Mouse (Mus musculus) cerebellum, adult 2 months (tissue): ENCODE measurements around the gene Erp29. TPM values are rescaled to one million over a fixed set of nuclear protein-coding genes. Genes with fewer than 3 reads are reported as not detected.
A peak's percentile ranks its signal among the peaks of the same experiment; 100 is the strongest.
"Not testable (repeated sequence)": the region's sequence is repeated elsewhere in the genome, so short reads cannot be mapped to it uniquely, and the experiment has no call there.

ENCODE experiments used
- DNase-seq, 2 experiments: peaks; one replicate each; pipeline ENCODE4 v3.0.0; 2021
- H3K27ac ChIP-seq: fragments of 200-500 bp; 2 replicates; pipeline ENCODE4 v1.5.1; 2012; ENCODE audit warnings: low read length, control low read depth, inconsistent platforms; ENCODE audit not compliant: insufficient read depth
- H3K27me3 ChIP-seq: fragments of 200-500 bp; 2 replicates; pipeline ENCODE4 v1.6.1; 2012; ENCODE audit warnings: inconsistent platforms, mild to moderate bottlenecking, low read length, moderate library complexity; ENCODE audit not compliant: control insufficient read depth, insufficient read depth
- H3K4me1 ChIP-seq: fragments of 200-500 bp; 2 replicates; pipeline ENCODE4 v1.6.1; 2011; ENCODE audit warnings: low read length; ENCODE audit not compliant: control insufficient read depth, insufficient read depth
- H3K4me3 ChIP-seq: fragments of 200-500 bp; replicated peaks from 2 replicates; pipeline ENCODE3; 2011; ENCODE audit warnings: mild to moderate bottlenecking, low read depth, low read length, control low read depth; ENCODE audit not compliant: insufficient read depth
- CTCF ChIP-seq: fragments of 200-500 bp; IDR thresholded peaks from 2 replicates; pipeline ENCODE4 v1.5.1; 2011; ENCODE audit warnings: low read depth, mild to moderate bottlenecking, control low read depth, low read length, moderate library complexity, borderline replicate concordance; ENCODE audit not compliant: insufficient read depth
- POLR2A ChIP-seq: fragments of 200-500 bp; IDR thresholded peaks from 2 replicates; pipeline ENCODE4 v1.6.1; 2011; ENCODE audit warnings: low read length, control low read depth, borderline replicate concordance; ENCODE audit not compliant: insufficient read depth
- WGBS: fragments of 180-500 bp; shearing (Covaris S2); methylation state at CpG from one replicate; pipeline ENCODE4 v1.1.7; 2018; 5-methylcytosine and 5-hydroxymethylcytosine counted together
- polyA plus RNA-seq: library from polyadenylated mRNA; depleted of rRNA; stranded (reverse); fragments of >200 nt; gene quantifications from 2 replicates; pipeline ENCODE4 v1.2.3, GENCODE M21; 2012; rRNA removed

Erp29 gene
- 145 TPM in 2 replicates for polyA plus RNA-seq

DNA sequence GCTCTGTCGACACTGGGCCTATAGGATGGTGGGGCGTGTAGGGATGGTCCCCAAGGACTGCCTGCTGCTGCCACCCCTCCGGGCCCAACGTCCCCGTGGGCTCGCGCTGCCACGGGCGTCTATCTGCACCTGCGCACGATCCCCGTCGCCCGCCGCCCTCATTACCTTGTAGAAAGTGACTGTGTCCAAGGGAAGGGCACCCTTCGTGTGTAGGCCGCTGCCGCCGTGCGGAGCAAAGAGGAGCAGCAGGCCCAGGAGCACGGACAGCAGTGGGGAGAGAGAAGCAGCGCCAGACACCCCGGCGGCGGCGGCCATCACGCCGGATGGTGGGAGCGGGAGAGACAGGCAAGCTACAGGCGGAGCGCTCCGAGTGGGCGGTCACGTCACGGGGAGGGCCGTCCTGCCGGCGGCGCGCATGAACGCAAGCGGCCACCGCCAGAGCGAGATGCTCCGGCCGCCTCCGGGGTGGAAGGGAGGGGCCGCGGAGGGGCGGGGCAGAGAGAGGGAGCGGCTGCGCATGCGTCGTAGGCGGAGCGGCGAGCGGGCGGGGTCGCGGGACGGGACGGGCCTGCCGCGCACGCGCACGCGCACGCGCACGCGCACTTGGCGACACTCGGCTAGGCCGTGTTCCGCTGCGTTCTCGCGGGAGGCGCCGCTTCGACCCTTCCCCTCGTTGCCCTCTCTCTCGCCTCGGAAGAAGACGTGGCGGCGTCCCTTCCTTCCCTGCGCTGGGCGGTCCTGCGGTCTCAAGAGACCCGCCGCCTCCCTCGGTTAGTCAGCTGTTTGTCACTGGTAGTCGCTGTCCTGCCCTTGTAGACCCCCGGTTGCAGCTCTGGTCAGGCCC lies at the start of gene Erp29:
Gene Erp29, minus strand, starts transcription at position 481 of the 844 bp plus-strand sequence.
- peak within 1 kb of the TSS; percentile 92 for H3K27ac ChIP-seq
- TF ChIP-seq CTCF = no peak
- TF ChIP-seq POLR2A = peak; percentile 98
- peak within 1 kb of the TSS; percentile 74 for H3K4me3 ChIP-seq
- WGBS = under 1% methylated on average over 64 of the region's 97 CpGs
- no peaks in the 10 kb centered on the region for H3K27me3 ChIP-seq
- peak; percentile 98 to 99 for DNase-seq
- peaks cover 4% of the 10 kb centered on the region; the same call in 1 of the 2 replicates for H3K4me1 ChIP-seq

DNA sequence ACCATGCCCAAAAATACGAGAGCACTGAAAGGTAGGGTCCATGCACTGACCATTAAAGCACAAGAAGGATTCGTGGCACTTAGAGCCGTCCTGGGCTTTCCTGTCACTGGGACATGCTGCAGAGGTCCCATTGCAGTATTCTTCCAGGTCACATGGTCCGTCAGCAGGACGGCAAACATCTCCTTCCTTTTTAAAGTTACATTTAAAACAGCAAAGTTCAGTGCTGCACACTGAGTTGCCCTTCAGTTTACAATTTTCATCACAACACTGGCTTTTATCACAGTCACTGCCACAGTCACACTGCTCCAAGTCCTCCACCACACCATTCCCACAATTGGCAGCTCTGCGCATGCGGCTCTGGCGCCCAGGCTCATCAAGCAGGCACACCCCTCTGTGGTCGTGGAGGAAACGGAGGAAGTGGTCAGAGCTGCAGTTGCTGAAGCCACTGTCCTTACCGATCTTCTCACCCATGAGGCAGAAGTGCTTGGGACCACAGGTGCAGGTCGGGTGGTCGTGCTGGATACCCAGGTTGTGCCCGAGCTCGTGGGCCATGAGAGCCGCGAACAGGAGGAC lies 49.2 kb upstream of the Erp29 start:
- DNase-seq, H3K4me3 ChIP-seq, H3K27me3 ChIP-seq, H3K4me1 ChIP-seq, H3K27ac ChIP-seq: not testable (repeated sequence)
- 62% methylated on average over 11 of the region's 17 CpGs for WGBS

DNA sequence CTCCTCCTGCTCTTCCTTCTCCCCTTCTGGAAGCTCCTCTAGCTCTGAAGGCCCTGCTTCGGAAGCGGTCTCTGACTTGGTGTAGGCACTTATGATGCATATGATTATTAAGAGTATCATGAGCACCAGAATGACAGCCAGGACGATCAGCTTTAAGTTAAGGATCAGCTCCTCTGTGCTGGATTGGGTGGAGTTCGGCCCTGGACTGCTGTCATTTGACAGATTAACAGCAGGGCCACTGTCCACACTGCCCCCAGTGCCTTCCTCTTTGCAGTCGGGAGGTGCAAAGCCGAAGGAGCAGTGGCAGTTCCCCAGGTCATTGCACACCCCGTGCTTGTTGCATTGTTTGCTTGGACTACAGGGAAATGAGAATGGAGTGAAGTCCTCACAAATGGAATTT lies 48.4 kb upstream of the Erp29 start:
- no peak for DNase-seq
- H3K27ac ChIP-seq = no peak overlapping the region
- H3K4me1 ChIP-seq = no peaks in the 10 kb centered on the region
- H3K27me3 ChIP-seq = no peaks in the 10 kb centered on the region
- TF ChIP-seq POLR2A (no peak), CTCF (no peak)
- WGBS = 70% methylated on average over 7 of the region's 7 CpGs
- no peak overlapping the region for H3K4me3 ChIP-seq

DNA sequence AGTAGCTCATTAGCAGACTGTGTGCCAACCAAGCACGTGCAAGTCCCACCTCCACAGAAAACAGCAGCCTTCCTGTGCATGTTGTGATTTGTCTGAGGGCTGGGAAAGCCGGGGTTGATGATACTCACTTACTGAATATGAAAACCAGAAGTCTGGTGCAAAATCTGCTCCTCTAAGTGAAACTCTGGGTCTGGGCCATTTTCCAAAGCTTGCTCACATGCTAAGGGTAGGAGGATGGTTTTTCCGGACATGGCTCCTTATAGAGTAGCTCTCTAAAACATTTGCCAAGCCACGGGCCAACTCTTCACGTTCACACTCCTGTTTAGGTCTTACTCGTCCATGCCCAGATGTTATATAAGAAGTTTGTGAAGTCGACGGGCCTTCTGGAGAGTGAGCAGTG lies 41.0 kb upstream of the Erp29 start:
- H3K27ac ChIP-seq = no peak overlapping the region
- no peaks in the 10 kb centered on the region for H3K4me1 ChIP-seq
- WGBS = 72% methylated on average over 8 of the region's 8 CpGs
- DNase-seq = no peak
- H3K4me3 ChIP-seq = no peak overlapping the region
- H3K27me3 ChIP-seq = no peaks in the 10 kb centered on the region
- TF ChIP-seq POLR2A (no peak), CTCF (no peak)

DNA sequence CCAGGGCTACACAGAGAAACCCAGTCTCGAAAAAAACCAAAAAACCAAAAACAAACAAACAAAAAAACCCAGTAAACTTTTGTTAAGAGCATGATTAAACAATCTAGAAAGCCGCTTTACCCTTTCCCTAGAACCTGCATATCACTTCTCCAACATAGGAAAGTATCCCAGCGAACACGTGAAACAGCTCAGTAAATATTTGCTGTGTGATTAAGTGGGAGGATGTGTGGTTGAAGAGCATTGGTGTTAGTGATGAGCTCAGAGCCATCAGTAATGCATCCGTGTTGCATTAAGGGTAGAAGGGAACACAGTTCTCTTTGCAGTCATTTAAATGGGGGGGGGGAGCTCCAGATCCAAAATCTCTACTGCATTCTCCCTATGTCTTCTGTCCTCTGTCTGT lies 32.5 kb upstream of the Erp29 start:
- H3K4me1 ChIP-seq = no peaks in the 10 kb centered on the region
- DNase-seq = no peak
- H3K27me3 ChIP-seq = no peaks in the 10 kb centered on the region
- 81% methylated on average over 5 of the region's 5 CpGs for WGBS
- H3K4me3 ChIP-seq = no peak overlapping the region
- H3K27ac ChIP-seq = no peak overlapping the region
- no peak for TF ChIP-seq CTCF
- no peak for TF ChIP-seq POLR2A

DNA sequence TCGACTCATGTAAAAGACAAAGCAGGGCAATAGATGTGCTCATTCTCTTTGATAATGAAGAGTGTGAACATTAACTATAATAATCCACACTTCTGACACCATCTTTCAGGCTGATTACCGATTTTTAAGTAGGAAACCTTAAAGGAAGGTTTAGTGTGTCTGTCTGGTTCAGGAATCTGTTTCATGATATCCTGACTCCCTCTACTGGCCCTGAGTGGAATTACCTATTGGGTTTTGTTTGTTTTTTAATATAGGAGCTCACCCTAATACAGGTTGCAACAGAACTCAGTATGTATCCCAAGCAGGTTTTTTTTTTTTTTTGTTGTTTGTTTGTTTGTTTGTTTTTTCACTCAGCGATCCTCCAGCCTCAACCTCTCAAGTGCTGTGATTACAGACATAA lies 25.4 kb upstream of the Erp29 start:
- no peaks in the 10 kb centered on the region for H3K27me3 ChIP-seq
- no peak for TF ChIP-seq POLR2A
- TF ChIP-seq CTCF = peak; percentile 32; the same call in 1 of the 2 replicates
- H3K27ac ChIP-seq = no peak overlapping the region
- WGBS = 31% methylated on average over 3 of the region's 3 CpGs
- no peak overlapping the region for H3K4me3 ChIP-seq
- no peaks in the 10 kb centered on the region for H3K4me1 ChIP-seq
- DNase-seq = peak in 1 of 2 experiments; percentile 47

DNA sequence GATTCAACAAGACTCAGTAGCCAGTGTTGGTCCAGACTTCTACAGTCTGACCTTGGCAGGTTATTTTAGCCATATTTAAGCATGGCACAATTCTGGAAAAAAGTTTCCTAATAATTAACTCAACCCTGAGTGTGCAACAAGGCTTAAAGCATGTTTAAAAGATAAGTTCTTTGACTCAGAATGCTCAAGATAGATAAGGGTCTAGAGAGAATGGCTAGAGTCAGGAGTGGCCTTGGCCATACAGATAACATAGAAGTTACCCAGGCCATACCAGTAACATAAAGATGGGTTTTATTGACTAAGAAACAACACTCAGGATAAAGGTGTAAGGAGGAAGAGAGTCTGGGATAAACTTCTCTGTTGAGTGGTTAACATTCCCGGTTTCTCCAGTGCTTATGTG lies 23.7 kb upstream of the Erp29 start:
- no peak for DNase-seq
- TF ChIP-seq CTCF (no peak), POLR2A (no peak)
- Histone ChIP-seq H3K4me3 (no peak overlapping the region), H3K4me1 (no peaks in the 10 kb centered on the region), H3K27me3 (no peaks in the 10 kb centered on the region), H3K27ac (no peak overlapping the region)
- 86% methylated on average over 1 of the region's 1 CpGs for WGBS

DNA sequence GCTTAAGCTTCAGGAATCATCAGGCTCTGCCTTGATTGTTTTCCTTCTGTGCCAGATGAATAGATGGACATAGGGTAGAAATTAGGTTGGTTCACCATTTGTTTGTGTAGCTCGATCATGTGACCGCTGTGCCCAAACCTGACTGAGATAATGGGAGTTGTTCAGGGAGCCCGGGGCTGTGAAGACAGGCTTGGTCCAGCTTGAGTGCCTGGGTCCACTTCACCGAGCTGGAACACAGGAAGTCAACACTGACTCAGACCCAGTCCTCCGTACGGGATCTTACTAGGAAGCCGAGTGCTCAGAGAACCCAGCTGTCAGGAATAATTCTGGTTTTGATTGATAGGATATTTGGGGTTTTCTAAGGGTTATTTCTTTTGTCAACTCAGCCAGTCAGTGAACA lies 22.3 kb upstream of the Erp29 start:
- TF ChIP-seq POLR2A = no peak
- no peak for TF ChIP-seq CTCF
- H3K4me1 ChIP-seq = no peaks in the 10 kb centered on the region
- 84% methylated on average over 7 of the region's 7 CpGs for WGBS

DNA sequence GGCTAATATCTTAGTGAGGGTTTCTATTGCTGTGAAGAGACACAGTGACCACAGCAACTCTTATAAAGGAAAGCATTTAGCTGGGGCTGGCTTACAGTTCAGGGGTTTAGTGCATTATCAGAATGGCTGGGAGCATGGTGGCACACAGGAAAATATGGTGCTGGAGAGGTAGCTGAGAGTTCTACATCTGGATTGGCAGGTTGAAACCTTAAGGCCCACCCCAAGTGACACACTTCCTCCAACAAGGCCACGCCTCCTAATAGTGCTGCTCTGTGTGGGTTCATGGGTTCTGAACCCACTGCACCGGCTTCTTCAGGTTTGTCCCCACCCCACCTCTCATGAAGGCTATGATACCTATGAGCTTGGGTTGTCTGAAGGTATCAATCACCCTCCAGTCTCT lies 20.1 kb upstream of the Erp29 start:
- Histone ChIP-seq H3K4me1 (no peaks in the 10 kb centered on the region), H3K4me3 (no peak overlapping the region), H3K27me3 (no peaks in the 10 kb centered on the region), H3K27ac (no peak overlapping the region)
- 89% methylated on average over 2 of the region's 2 CpGs for WGBS
- TF ChIP-seq POLR2A (no peak), CTCF (no peak)
- no peak for DNase-seq

More for the DNA sequence above, 22.3 kb upstream of the Erp29 start:
- Histone ChIP-seq H3K4me3 (no peak overlapping the region), H3K27ac (no peak overlapping the region), H3K27me3 (no peaks in the 10 kb centered on the region)
- DNase-seq = no peak
